Mouse (Mus musculus): Measurements from ENCODE around the gene B9d1. TPM values are rescaled to one million over a fixed set of nuclear protein-coding genes. Genes with fewer than 3 reads are reported as not detected.

Gene B9d1
- 13.3 and 14.5 TPM in 2 replicates for polyA plus RNA-seq (2014; fragmentation: Nextera tagmentation; extraction: Ambion mirVana)

- Histone ChIP-seq H3K4me2 (peak within 1 kb of the TSS; percentile 65), H3K27me3 (ENCODE audit: control insufficient read depth, insufficient read depth, low read length) (no peaks in the 10 kb centered on the region), H3K9ac (ENCODE audit: low read depth, low read length) (peak within 1 kb of the TSS; percentile 83), H3K9me3 (replicated peaks; ENCODE audit: control insufficient read depth, low read length) (no peaks in the 10 kb centered on the region), H3K4me3 (ENCODE audit: low read depth, low read length) (peak within 1 kb of the TSS; percentile 64), H3K4me1 (ENCODE audit: control insufficient read depth, insufficient read depth, low read length) (peaks cover 5% of the 10 kb centered on the region; the same call in 1 of the 2 replicates), H3K36me3 (ENCODE audit: control insufficient read depth, insufficient read depth, low read length) (no peaks in the 10 kb centered on the region), H3K27ac (ENCODE audit: low read depth, low read length) (peak within 1 kb of the TSS; percentile 54; the same call in 1 of the 2 replicates)
- ATAC-seq (replicated peaks; ENCODE audit: insufficient number of reproducible peaks, low FRiP score, low TSS enrichment) = peak; percentile 82
- under 1% methylated on average over 39 of the region's 39 CpGs for WGBS (ENCODE audit: insufficient replicate concordance)
These were observed at the start of gene B9d1 for GRCm38 (mm10) chr11:61504713-61505257. Gene B9d1, plus strand, starts transcription at chr11:61505144.

DNA sequence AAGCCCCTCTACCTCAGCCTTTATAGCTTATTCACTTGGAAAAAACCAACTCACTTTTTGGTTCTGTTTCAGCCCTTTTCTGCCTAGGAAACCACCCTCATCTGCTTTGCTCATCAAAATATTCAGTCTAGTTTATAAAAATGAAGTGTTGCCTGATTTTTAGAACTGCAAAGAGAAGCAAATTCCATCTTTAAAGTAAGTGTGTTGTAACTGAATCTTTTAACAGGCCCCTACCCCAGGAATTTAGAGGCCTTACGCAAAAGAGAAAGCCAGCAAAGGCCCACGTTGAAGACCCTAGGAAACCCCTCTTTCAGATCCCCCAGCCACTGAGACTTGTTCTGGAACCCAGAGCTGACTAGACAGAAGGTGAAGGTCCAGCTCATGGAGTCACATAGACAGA is 40.9 kb upstream of the B9d1 start:
- H3K9me3 ChIP-seq (replicated peaks; ENCODE audit: control insufficient read depth, low read length) = no peaks in the 10 kb centered on the region
- no peak overlapping the region for H3K27ac ChIP-seq (ENCODE audit: low read depth, low read length)
- no peaks in the 10 kb centered on the region for H3K36me3 ChIP-seq (ENCODE audit: control insufficient read depth, insufficient read depth, low read length)
- no peaks in the 10 kb centered on the region for H3K27me3 ChIP-seq (ENCODE audit: control insufficient read depth, insufficient read depth, low read length)
- ATAC-seq (replicated peaks; ENCODE audit: insufficient number of reproducible peaks, low FRiP score, low TSS enrichment) = no peak
- H3K4me2 ChIP-seq = no peak overlapping the region
- H3K9ac ChIP-seq (ENCODE audit: low read depth, low read length) = no peak overlapping the region
- H3K4me1 ChIP-seq (ENCODE audit: control insufficient read depth, insufficient read depth, low read length) = no peaks in the 10 kb centered on the region
- 68% methylated on average over 2 of the region's 2 CpGs for WGBS (ENCODE audit: insufficient replicate concordance)
- no peak overlapping the region for H3K4me3 ChIP-seq (ENCODE audit: low read depth, low read length)

DNA sequence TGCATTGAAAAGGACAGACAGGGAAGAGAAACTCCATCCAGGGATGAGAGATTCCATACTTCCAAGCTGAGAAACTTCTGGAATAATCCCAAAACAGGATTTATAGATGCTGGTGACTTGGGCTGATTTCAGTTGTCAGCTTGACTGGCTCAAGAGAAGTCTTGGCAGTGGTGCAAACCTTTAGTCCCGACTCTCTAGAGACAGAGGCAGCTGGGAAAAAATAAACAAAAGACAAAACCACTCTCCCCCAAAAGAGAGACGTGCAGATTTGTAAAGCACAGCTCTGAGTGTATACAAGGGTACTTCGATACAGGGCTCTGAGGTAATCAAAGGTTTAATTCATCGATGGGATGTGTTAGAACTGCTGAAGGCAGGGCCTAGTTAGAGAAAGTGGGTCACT is 39.5 kb upstream of the B9d1 start:
- Histone ChIP-seq H3K36me3 (ENCODE audit: control insufficient read depth, insufficient read depth, low read length) (no peaks in the 10 kb centered on the region), H3K4me3 (ENCODE audit: low read depth, low read length) (no peak overlapping the region), H3K4me2 (no peak overlapping the region), H3K4me1 (ENCODE audit: control insufficient read depth, insufficient read depth, low read length) (no peaks in the 10 kb centered on the region), H3K9me3 (replicated peaks; ENCODE audit: control insufficient read depth, low read length) (no peaks in the 10 kb centered on the region), H3K27me3 (ENCODE audit: control insufficient read depth, insufficient read depth, low read length) (no peaks in the 10 kb centered on the region), H3K27ac (ENCODE audit: low read depth, low read length) (no peak overlapping the region), H3K9ac (ENCODE audit: low read depth, low read length) (no peak overlapping the region)
- ATAC-seq (replicated peaks; ENCODE audit: insufficient number of reproducible peaks, low FRiP score, low TSS enrichment) = no peak
- WGBS (ENCODE audit: insufficient replicate concordance) = 61% methylated on average over 4 of the region's 4 CpGs

GRCm38 (mm10) chr11:61468534-61468933 is 36.4 kb upstream of the B9d1 start:
- Histone ChIP-seq H3K9me3 (replicated peaks; ENCODE audit: control insufficient read depth, low read length) (no peaks in the 10 kb centered on the region), H3K9ac (ENCODE audit: low read depth, low read length) (no peak overlapping the region), H3K4me1 (ENCODE audit: control insufficient read depth, insufficient read depth, low read length) (no peaks in the 10 kb centered on the region), H3K4me2 (no peak overlapping the region), H3K36me3 (ENCODE audit: control insufficient read depth, insufficient read depth, low read length) (no peaks in the 10 kb centered on the region), H3K27ac (ENCODE audit: low read depth, low read length) (no peak overlapping the region), H3K4me3 (ENCODE audit: low read depth, low read length) (no peak overlapping the region), H3K27me3 (ENCODE audit: control insufficient read depth, insufficient read depth, low read length) (no peaks in the 10 kb centered on the region)
- 78% methylated on average over 4 of the region's 4 CpGs for WGBS (ENCODE audit: insufficient replicate concordance)
- no peak for ATAC-seq (replicated peaks; ENCODE audit: insufficient number of reproducible peaks, low FRiP score, low TSS enrichment)

GRCm38 (mm10) chr11:61469317-61469917 is 35.5 kb upstream of the B9d1 start:
- no peak overlapping the region for H3K9ac ChIP-seq (ENCODE audit: low read depth, low read length)
- no peaks in the 10 kb centered on the region for H3K9me3 ChIP-seq (replicated peaks; ENCODE audit: control insufficient read depth, low read length)
- no peaks in the 10 kb centered on the region for H3K36me3 ChIP-seq (ENCODE audit: control insufficient read depth, insufficient read depth, low read length)
- no peak for ATAC-seq (replicated peaks; ENCODE audit: insufficient number of reproducible peaks, low FRiP score, low TSS enrichment)
- no peaks in the 10 kb centered on the region for H3K4me1 ChIP-seq (ENCODE audit: control insufficient read depth, insufficient read depth, low read length)
- H3K4me2 ChIP-seq = no peak overlapping the region
- H3K4me3 ChIP-seq (ENCODE audit: low read depth, low read length) = no peak overlapping the region
- no peak overlapping the region for H3K27ac ChIP-seq (ENCODE audit: low read depth, low read length)
- WGBS (ENCODE audit: insufficient replicate concordance) = 64% methylated on average over 7 of the region's 7 CpGs
- H3K27me3 ChIP-seq (ENCODE audit: control insufficient read depth, insufficient read depth, low read length) = no peaks in the 10 kb centered on the region

GRCm38 (mm10) chr11:61470880-61471279 is 34.1 kb upstream of the B9d1 start:
- no peaks in the 10 kb centered on the region for H3K36me3 ChIP-seq (ENCODE audit: control insufficient read depth, insufficient read depth, low read length)
- H3K9me3 ChIP-seq (replicated peaks; ENCODE audit: control insufficient read depth, low read length) = no peaks in the 10 kb centered on the region
- no peak overlapping the region for H3K27ac ChIP-seq (ENCODE audit: low read depth, low read length)
- no peak overlapping the region for H3K9ac ChIP-seq (ENCODE audit: low read depth, low read length)
- H3K4me1 ChIP-seq (ENCODE audit: control insufficient read depth, insufficient read depth, low read length) = no peaks in the 10 kb centered on the region
- no peak for ATAC-seq (replicated peaks; ENCODE audit: insufficient number of reproducible peaks, low FRiP score, low TSS enrichment)
- no peaks in the 10 kb centered on the region for H3K27me3 ChIP-seq (ENCODE audit: control insufficient read depth, insufficient read depth, low read length)
- H3K4me3 ChIP-seq (ENCODE audit: low read depth, low read length) = no peak overlapping the region
- no peak overlapping the region for H3K4me2 ChIP-seq

- no peaks in the 10 kb centered on the region for H3K27me3 ChIP-seq (ENCODE audit: control insufficient read depth, insufficient read depth, low read length)
- H3K4me3 ChIP-seq (ENCODE audit: low read depth, low read length) = no peak overlapping the region
- no peaks in the 10 kb centered on the region for H3K9me3 ChIP-seq (replicated peaks; ENCODE audit: control insufficient read depth, low read length)
- no peak overlapping the region for H3K9ac ChIP-seq (ENCODE audit: low read depth, low read length)
- no peaks in the 10 kb centered on the region for H3K36me3 ChIP-seq (ENCODE audit: control insufficient read depth, insufficient read depth, low read length)
- H3K4me2 ChIP-seq = no peak overlapping the region
- 69% methylated on average over 4 of the region's 4 CpGs for WGBS (ENCODE audit: insufficient replicate concordance)
- H3K4me1 ChIP-seq (ENCODE audit: control insufficient read depth, insufficient read depth, low read length) = no peaks in the 10 kb centered on the region
- H3K27ac ChIP-seq (ENCODE audit: low read depth, low read length) = no peak overlapping the region
- ATAC-seq (replicated peaks; ENCODE audit: insufficient number of reproducible peaks, low FRiP score, low TSS enrichment) = no peak
These were observed 31.3 kb upstream of the B9d1 start for GRCm38 (mm10) chr11:61473630-61474029.

DNA sequence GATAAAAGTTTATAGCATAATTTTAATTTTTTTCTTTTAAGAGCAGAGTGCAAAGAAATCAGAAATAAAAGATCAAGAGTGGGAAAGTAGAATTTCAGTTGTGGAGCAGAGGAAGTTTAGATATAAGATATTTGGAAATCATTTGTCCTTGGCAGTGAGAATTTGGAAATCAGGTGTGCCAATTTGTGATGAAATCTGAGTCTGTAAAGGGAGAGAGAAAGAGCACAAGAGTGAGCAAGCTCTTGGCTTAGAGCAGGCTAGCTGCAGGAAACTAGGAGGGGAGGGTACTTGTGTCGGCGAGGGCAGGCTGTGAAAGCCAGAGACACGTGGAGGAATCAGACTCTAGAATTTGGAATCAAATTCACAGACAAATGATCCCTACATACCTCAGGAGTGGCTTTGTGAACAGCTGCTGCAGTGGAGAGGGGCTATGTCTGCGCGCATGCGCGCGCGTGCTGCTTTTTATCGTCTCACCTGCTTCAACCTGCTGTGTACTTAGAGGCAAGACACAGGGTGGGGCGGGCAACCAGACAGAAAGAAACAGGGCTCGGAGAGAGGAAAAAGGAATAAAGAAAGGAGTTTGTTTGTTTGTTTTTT is 28.1 kb upstream of the B9d1 start:
- Histone ChIP-seq H3K4me1 (ENCODE audit: control insufficient read depth, insufficient read depth, low read length) (no peaks in the 10 kb centered on the region), H3K4me2 (peak overlapping the region; percentile 16), H3K36me3 (ENCODE audit: control insufficient read depth, insufficient read depth, low read length) (no peaks in the 10 kb centered on the region), H3K27ac (ENCODE audit: low read depth, low read length) (no peak overlapping the region), H3K9ac (ENCODE audit: low read depth, low read length) (no peak overlapping the region), H3K4me3 (ENCODE audit: low read depth, low read length) (no peak overlapping the region), H3K9me3 (replicated peaks; ENCODE audit: control insufficient read depth, low read length) (no peaks in the 10 kb centered on the region), H3K27me3 (ENCODE audit: control insufficient read depth, insufficient read depth, low read length) (no peaks in the 10 kb centered on the region)
- ATAC-seq (replicated peaks; ENCODE audit: insufficient number of reproducible peaks, low FRiP score, low TSS enrichment) = no peak
- WGBS (ENCODE audit: insufficient replicate concordance) = 54% methylated on average over 12 of the region's 12 CpGs

All from heart, embryonic 11.5 days (tissue).